Mouse (Mus musculus) gastrocnemius, postnatal 4 days (tissue): ENCODE measurements at regions not wholly inside any gene's neighbourhood (a gene's known extent, or its start where the extent isn't known, plus 50 kb on each side); places are given as distances from the start of the nearest gene placed in this dataset.

Experiments
- DNase-seq, 2 experiments: peaks; one replicate each; pipeline ENCODE4 v3.0.0; 2021 to 2022; ENCODE audit warnings: low spot score in 2 of 2, mixed read lengths in 2 of 2

- DNase-seq: peak in 1 of 2 experiments; percentile 9
These were observed 383.2 kb upstream of the Chrm2 start for GRCm38 (mm10) chr6:36004701-36005100.

GRCm38 (mm10) chr6:36002090-36002489 is 385.8 kb upstream of the Chrm2 start:
- DNase-seq: no peak

- DNase-seq: no peak
These were observed 399.0 kb upstream of the Chrm2 start for GRCm38 (mm10) chr6:35988891-35989290.

GRCm38 (mm10) chr6:35940071-35940470 is 400.4 kb upstream of the Mtpn start:
- DNase-seq: no peak

- DNase-seq: no peak
These were observed 384.5 kb upstream of the Mtpn start for GRCm38 (mm10) chr6:35924189-35924588.

GRCm38 (mm10) chr6:35897990-35898389 is 358.3 kb upstream of the Mtpn start:
- no peak for DNase-seq

- DNase-seq: no peak
These were observed 356.0 kb upstream of the Mtpn start for GRCm38 (mm10) chr6:35895692-35896091.

GRCm38 (mm10) chr6:35874671-35875070 is 335.0 kb upstream of the Mtpn start:
- DNase-seq: no peak

GRCm38 (mm10) chr6:35871388-35871787 is 331.7 kb upstream of the Mtpn start:
- no peak for DNase-seq

- no peak for DNase-seq
These were observed 324.5 kb upstream of the Mtpn start for GRCm38 (mm10) chr6:35864218-35864617.

GRCm38 (mm10) chr6:35853993-35854392 is 314.3 kb upstream of the Mtpn start:
- DNase-seq: no peak

GRCm38 (mm10) chr6:35816657-35817056 is 277.0 kb upstream of the Mtpn start:
- no peak for DNase-seq

GRCm38 (mm10) chr6:35814476-35814875 is 274.8 kb upstream of the Mtpn start:
- DNase-seq: no peak

- DNase-seq: no peak
These were observed 266.1 kb upstream of the Mtpn start for GRCm38 (mm10) chr6:35805738-35806137.

- no peak for DNase-seq
These were observed 264.4 kb upstream of the Mtpn start for GRCm38 (mm10) chr6:35804041-35804440.

- DNase-seq: no peak
These were observed 240.0 kb upstream of the Mtpn start for GRCm38 (mm10) chr6:35779706-35780105.

GRCm38 (mm10) chr6:35770907-35771306 is 231.2 kb upstream of the Mtpn start:
- no peak for DNase-seq

- DNase-seq: no peak
These were observed 220.0 kb upstream of the Mtpn start for GRCm38 (mm10) chr6:35759606-35760246.

GRCm38 (mm10) chr6:35746034-35746433 is 206.3 kb upstream of the Mtpn start:
- DNase-seq: no peak

GRCm38 (mm10) chr6:35705587-35705986 is 165.9 kb upstream of the Mtpn start:
- no peak for DNase-seq

- no peak for DNase-seq
These were observed 127.4 kb upstream of the Mtpn start for GRCm38 (mm10) chr6:35667062-35667461.

- DNase-seq: no peak
These were observed 111.7 kb upstream of the Mtpn start for GRCm38 (mm10) chr6:35651401-35651800.

GRCm38 (mm10) chr6:35645210-35645609 is 105.5 kb upstream of the Mtpn start:
- no peak for DNase-seq

GRCm38 (mm10) chr6:35640672-35641071 is 101.0 kb upstream of the Mtpn start:
- no peak for DNase-seq
